Mouse (Mus musculus): ENCODE results near the gene 1700042G07Rik. TPM values are rescaled to one million over a fixed set of nuclear protein-coding genes. Genes with fewer than 3 reads are reported as not detected.

1700042G07Rik gene
- total RNA-seq, 2 experiments from 2014 or later, result not detected

- DNase-seq, result no peak
Observed at GRCm38 (mm10) chr4:116164759-116165554, 8.2 kb upstream of the 1700042G07Rik start.

- DNase-seq, result no peak
Observed at GRCm38 (mm10) chr4:116165708-116166407, 7.3 kb upstream of the 1700042G07Rik start.

DNA sequence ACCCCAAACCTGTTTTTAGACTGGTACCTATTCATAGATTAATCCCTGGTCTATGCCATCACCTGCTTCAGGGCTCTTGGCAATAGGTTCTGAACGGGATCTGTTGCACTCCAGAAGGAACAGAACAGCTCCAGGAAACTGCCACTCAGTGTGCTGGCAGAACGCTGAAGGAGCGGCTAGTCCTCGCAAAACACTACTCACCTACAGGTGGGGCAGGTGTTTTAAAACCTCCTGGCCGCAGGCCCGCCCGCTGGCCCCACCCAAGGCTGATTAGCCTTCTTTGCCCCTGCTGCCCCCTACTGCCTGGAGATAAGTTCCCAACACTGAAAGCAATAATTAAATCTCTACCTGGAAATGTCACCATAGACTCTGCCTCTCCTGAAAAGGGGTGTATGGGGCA is 5.8 kb upstream of the 1700042G07Rik start, which contains the start of gene Tspan1:
Gene Tspan1, minus strand, starts transcription at position 198 of the 400 bp plus-strand sequence.
- no peak for DNase-seq

DNA sequence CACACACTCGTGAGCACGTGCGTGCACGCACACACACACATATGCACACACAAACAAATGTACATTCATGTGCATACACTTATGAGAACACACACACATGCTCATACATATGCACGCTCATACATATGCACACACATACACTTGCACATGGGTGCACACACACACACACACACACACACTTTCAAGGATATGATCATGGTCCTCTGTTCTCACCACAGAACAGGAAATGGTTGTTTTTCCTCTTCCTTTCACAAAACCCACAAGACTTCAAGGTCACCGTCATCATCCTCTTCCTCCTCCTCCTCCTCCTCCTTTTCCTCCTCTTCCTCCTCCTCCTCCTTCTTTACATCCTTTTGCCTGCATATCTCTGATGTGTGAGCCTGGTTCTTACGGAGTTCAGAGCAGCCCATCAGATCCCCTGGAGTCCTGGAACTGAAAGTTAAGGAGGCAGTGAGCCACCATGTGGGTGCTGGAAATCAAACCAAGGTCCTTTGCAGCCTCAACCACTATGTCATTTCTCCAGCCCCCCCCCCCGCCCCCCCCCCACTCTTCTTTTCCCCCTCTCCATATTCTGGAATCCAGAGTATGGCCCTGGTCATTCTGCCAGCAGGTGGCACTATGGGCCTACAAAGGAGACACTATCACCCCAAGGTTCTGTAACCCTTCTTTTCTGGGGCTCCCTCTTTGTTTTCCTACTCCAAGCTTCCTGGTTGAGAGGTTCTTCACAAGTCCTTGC is 4.4 kb upstream of the 1700042G07Rik start:
- peak; percentile 88 for DNase-seq

- no peak for DNase-seq
Observed at GRCm38 (mm10) chr4:116169353-116169672, 3.9 kb upstream of the 1700042G07Rik start.

DNA sequence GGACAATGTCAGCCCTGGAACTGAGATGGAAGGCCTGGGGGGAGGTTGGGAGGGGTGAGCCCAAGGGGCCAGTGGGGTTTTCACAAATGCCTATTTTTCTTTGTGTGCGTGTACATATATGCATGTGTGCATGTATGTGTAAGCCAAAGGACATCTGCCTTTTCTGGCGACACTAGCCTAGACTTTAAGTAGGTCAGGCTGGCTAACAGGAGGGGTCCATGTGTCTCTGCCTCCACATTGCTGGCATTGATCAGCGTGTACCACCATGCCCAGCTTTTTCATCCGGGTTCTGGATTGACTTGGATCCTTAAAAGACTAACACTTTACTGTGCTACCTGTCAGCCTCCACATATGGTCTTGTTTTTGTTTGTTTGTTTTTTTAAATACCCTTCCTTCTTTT is 580 bp downstream of the 1700042G07Rik start:
- DNase-seq, result no peak

- peak; percentile 54 for DNase-seq
Observed at GRCm38 (mm10) chr4:116174466-116175116, 1.4 kb downstream of the 1700042G07Rik start.

DNA sequence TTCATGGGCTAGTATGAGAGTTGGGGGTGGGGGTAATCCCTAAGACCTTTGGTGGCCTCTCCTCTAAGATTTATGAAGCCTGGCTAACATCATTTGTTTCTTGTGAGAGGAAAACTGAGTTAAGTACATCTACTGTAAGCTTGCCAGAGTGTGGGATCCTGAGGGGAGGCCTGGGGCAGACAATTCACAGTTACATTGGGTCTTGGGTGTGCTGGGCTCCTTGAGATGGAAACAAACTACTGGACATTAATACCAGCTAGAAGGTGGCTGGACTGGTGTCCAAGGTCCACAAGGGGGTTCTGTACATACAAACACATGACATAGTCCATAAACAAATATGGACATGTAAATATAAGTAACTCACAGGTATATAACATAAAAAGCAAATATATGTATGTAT is 2.0 kb downstream of the 1700042G07Rik start:
- DNase-seq, result no peak

DNA sequence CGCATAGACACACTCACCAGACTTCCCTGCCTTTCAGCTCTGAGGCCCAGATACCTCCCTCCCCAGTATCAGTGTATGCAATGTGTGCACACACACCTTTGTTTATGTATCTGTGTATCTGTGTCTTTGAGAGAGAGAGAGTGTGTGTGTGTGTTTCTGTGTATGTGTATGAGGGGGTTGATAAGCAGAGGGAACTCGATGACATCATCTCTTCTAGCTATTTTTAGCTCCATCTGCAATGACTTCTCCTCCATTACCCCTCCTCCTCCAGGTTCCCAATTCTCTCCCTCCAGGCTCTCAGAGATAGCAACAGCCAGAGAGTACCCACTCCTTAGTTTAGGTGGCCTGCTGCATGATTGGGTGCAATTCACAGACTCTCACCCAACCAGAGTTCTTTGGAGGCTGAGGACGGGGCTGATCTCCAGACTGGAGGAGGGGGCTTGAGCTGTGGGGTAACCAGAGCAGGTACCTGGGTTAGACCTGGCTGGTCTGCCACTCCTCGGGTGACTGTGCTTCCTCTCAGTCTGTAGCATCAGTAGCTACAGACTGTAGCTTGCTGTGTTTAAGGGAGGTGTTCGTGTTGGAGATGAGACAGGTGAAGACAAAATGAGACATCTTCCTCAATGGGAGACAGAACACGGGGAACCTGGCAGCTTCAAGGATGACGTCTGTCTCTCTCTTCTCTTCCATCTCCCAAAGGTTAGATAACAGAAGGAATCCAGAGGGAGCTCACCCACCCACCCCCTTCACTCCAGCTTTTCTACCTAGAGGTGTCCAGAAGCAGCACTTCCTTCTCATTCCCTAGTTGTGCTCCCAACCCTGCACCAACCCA is 2.8 kb downstream of the 1700042G07Rik start:
- no peak for DNase-seq

DNA sequence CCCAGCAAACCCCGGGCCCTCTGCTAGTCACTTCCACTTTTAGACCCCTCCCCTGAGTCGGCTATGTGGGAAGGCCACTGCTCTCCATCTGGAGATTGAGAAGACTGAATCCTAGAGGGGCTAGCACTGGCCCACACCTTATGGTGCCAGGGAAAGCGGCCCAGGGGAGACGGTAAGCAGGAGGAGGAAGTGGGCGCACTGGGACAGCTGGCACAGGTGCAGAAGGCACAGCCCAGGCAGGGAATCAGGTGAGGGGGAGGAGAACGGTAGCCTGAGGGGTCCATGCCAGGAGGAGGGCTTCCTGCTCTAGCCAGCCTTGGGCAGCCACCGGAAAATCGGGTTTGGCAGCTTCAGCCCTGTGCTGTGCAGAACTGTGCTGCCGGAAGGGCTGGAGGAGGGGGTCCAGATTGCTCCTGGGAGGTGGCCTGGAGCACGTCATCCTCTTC is 3.4 kb downstream of the 1700042G07Rik start:
- peak; percentile 74 for DNase-seq

GRCm38 (mm10) chr4:116177140-116177539 is 4.0 kb downstream of the 1700042G07Rik start:
- peak; percentile 83 for DNase-seq

GRCm38 (mm10) chr4:116182079-116182478 is 8.9 kb downstream of the 1700042G07Rik start:
- DNase-seq, result no peak

GRCm38 (mm10) chr4:116182745-116183144 is 9.6 kb downstream of the 1700042G07Rik start:
- DNase-seq, result peak; percentile 58

DNA sequence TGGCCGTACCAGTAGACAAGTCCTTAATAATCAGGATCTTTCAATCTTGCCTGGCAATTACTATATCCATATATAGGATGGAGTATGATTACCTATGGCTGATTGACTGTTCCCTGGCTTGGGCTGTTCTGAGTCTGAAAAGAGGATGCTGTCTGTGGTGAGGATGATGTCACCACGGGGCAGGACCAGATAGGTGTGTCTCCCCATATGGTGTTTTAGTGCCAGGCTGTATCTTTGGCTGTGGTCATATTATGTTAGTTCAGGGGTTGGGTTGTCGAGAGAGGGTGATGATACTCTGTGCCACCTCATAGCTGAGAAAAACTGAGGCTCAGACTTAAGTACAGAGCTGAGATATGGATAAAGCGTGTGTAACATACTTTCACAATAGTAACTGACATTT is 11.9 kb downstream of the 1700042G07Rik start:
- DNase-seq, result no peak

DNA sequence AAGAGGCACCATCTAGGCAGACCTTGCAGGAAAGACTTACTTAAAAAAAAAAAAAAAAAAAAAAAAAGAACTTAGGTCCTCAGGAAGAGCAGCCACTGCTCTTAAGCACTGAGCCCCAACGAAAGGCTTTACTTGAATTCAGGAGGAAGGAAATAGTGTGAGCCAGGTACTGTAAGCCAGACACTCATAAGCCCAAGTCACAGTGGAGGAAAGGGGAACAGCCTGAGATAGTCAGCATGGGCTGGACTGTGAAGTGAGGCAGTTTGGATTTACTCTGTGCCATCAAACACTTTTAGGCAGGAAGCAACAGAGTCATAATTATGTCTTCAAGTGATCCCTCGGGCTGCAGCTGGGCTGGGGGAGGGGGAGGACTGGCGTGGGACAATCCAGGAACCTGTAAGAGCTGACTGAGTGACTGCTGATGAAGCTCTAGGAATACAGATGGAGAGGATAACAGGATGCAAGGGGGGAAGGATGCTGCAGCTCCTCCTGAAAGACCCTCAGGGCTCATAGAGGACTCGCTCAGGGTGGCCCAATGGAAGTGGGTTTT is 19.2 kb downstream of the 1700042G07Rik start:
- DNase-seq, result peak; percentile 38

DNA sequence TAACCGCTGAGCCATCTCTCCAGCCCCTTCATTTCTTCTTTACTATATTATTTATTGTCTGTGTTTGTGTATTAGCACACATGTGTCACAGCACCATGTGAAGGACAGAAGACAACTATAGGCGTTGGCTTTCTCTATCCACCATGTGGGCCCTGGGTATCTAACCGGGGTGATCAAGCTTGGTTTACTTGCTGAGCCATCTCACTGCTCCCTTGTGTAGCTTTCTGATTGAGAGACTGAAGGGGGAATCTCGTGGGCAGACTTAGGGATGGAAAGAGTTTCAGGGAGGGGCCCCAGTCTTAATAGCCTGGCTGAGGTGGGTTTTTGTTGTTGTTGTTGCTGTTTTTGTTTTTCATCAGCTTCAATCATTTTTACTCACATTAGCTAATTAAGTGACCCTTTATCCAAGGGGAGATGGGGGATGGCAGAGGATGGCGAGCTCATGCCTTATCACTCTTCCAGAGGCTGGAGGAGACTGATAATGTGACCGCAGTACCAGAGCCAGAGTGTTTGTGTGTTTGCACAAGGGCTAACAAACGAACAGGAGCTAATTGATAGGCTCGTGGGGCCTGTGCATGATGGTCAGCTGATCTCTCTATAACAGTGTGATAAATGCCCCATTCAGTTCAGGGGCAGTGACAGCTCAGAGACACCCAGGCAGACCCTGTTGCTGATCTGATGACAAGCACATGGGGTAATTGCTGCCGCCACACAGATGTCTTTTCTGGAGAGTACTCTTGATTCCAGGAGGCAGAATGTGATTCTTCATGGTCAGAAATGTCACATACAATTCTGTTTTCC is 20.6 kb downstream of the 1700042G07Rik start:
- no peak for DNase-seq

DNA sequence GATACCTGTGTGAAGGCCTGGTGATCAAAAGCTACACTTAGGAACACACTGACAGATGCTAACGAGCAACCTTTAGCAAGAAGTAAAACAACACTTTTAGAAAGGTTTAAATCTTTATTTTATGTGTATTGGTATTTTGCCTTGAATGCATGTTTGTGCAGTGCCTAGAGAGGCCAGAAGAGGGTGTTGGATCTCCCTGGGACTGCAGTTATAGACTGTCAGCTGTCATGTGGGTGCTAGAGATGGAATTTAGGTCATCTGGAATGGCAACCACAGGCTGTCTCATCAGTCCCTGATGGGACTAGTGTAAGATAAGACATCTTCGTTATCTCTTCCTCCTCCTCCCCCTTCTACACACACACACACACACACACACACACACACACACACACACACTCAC is 25.2 kb downstream of the 1700042G07Rik start:
- DNase-seq, result no peak

DNA sequence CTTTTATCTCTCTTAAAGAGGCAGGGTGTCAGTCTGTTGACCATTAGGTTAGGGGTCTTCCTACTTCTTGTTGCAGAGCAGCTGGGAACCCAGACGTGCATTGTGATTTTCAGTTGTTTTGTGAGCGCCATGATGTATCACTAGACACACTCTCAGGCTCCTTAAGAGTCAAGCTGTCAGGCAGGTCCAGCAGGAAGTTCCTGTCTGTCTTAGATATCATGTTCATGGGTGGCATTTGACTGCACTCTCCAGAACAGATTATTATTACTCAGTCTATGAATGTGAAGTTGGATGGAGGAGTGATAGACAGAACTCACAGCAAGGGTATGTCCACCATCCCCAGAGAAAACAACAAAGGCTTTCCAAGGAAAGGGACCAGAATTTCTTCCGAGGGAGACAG is 31.2 kb downstream of the 1700042G07Rik start:
- no peak for DNase-seq

DNA sequence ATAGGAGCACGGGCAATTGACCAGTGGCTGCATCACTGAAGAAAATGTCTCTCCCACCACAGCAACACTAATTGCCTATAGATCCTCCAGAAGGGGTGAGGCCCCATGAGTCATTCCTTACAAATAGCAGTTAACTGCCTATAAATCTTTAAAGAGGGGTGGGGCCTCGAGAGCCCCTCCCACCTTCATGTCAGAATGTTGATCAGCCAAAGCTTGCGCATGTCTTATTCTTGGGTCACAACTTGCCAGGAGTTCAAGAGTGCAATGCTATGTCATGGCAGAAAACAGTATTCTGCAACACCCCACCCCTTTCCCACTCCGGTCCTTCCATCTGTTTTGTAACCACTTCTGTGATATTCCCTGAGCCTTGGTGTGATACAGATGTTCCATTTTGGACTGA is 33.4 kb downstream of the 1700042G07Rik start:
- DNase-seq, result no peak

DNA sequence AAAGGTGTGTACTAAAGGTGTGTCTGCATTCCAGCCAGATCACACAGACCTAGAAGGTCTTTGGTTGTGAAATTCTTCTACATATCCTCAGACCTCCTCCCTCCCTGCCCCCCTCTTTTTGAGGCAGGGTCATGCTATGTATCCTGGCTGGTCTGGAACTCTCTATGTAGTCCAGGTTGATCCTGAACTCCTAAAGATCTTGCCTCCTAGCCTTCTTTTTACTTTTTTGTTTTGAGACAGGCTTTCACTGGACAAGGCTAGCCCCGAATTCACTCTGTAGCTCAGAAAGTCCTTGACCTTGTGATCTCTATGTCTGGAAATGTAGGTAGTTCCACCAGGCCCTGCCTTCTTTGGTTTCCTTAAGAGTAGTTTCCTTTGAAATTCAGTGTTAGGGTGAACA is 35.7 kb downstream of the 1700042G07Rik start:
- DNase-seq, result no peak
